Mouse (Mus musculus): ENCODE data around the gene Noxo1.
"Not testable (repeated sequence)": the region's sequence is repeated elsewhere in the genome, so short reads cannot be mapped to it uniquely, and the experiment has no call there.

The Noxo1 gene

DNA sequence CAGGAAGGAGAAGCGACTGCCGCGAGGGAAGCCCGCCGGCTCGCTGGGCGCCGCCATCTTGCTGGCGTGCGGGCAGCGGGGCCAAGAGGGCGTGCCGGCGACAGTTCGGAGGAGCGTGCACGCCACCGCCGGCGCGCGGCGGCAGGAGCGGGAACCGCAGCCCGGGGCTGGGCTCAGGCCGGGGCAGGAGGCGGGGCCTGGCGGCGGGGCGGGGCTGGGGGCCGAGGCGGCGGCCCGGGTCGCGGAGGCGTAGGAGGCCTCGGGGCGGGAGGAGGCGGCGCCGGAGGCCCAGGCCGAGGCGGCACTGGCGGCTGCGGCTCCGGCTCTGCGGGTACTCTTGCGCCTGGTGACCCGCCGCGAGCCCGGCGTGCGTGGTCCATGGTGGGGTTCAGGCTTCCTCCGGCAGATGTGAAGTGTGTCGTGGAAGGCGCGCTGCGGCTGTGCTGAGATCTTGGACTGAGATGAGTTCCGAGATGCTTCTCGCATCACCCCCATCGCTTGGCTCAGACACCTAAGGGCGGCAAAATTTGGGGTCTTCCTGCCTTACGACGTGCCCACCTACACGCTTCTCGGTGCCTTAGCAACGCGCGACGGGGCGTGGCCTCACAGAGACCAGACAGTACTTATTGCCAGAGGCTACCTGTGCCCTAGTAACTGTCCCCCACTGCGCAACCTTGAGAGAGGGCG is at the start of gene Noxo1, which contains the start of gene Gfer:
Gene Noxo1 (plus strand): TSS at position 224 of the 687 bp plus-strand sequence.
Gene Gfer (minus strand): TSS at position 146 of the 687 bp plus-strand sequence.
- DNase-seq (ENCODE audit: low read depth, low spot score), result peak; percentile 83

DNA sequence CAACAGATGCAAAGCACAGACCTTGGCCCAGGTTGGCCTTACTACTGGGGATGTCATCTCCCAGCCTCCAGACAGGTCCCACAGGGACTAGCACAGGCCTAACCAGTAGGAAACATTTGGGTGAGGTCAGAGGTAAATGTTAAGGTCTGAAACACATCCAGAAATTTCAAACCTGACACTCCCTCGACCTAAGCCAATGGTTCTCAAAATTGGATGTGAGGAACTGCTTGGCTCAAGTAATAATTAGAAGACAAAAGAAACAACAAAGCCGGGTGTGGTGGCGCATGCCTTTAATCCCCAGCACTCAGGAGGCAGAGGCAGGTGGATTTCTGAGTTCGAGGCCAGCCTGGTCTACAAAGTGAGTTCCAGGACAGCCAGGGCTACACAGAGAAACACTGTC is 49.7 kb upstream of the Noxo1 start:
- no peak for DNase-seq (ENCODE audit: low read depth, low spot score)

DNA sequence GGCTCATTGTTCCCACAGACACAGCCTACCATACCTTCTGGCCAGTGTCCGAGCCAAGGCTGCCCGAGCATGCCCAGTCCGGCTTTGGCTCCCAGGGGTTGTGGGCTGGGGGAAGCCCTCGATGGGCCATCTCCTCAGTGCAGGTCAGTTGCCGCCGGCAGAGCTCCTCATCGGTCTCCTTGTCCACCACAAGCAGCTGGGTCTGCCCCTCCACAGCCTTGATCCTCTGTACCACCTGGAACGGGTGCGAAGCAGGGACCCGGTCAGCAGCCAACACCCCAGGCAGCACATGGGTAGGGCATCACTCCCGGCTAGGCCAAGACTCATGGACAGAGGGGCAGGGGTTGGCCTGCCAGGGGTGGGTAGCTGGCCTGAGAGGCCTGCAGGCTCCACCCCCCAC is 48.5 kb upstream of the Noxo1 start:
- no peak for DNase-seq (ENCODE audit: low read depth, low spot score)

DNA sequence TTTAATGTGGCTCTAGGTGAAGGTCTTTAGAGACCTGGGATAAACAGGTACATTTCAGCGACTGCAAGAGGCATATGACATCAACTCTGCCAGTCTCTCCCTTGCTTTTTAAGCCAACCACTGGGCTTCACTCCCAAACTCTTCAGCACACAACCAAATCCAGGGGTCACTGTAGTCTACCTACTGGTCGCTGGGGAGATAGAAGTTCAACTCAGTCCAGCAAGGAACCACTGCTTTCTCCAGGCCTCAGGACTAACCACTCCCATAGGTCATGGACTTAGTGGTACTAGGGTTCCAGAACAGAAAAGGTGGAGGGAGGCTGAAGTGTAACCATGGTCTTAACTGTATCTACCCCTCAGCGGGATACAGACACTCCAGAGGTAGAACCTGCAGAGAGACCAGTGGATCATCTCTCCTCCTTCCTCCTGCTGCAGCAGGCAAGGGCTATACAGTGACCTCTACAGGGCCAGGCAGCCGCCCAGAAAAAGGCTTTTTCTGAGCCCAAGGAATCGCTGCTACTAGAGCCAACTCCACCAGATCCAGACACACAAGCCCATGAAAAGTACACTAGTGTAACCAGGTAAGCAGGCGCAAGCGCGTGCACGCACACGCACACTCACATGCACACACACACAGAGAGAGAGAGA is 47.2 kb upstream of the Noxo1 start:
- no peak for DNase-seq (ENCODE audit: low read depth, low spot score)

- DNase-seq (ENCODE audit: low read depth, low spot score), result no peak
Observed at GRCm38 (mm10) chr17:24649581-24650069, 46.4 kb upstream of the Noxo1 start.

DNA sequence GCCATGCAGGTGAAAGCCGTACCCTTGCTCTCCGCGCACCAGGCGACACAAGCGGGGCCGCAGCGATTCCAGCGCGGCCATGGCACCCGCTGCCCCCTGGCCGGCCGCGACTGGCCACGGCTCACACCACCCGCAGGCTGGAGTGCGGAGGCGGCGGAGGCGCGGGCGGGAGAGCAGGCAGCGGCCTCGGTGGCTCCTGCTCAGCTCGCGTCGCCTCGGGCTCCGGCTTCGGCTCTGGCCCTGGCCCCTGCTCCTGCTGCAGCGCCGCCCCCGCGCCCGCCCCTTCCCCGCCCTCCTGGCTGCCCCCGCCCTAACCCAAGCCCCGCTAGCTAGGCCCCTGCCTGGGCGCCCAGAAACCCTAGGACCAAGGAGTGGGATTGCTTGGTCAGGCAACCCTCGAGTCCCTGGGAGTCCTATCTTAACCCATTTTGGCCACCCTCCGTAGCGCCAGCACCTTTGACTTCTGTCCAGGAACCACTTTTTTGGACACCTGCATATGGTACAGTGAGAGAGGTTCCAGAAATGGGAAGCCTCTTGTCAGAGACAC is 45.9 kb upstream of the Noxo1 start, which contains the start of gene Slc9a3r2:
Gene Slc9a3r2 (minus strand): TSS at position 258 of the 547 bp plus-strand sequence.
- DNase-seq (ENCODE audit: low read depth, low spot score), result peak; percentile 37

DNA sequence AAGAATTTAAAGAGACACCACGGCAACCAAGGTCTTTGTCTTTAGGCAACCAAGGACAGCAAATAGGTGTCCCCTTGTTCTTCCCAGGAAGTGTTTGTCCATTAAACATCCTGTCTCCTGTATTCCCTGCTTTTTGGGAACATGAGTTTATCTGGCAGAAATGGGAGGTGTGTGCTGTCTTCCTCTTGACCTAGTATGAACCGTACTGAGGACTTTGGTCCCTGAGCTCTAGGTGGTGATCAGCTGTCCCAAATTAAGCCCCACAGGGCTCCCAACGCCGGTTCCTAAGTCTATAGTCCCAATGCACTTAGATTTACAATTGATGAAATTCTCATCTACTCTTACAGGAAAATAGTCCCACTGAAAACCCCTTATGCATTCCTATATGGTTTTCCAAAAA is 45.3 kb upstream of the Noxo1 start:
- no peak for DNase-seq (ENCODE audit: low read depth, low spot score)

GRCm38 (mm10) chr17:24651835-24652234 is 44.2 kb upstream of the Noxo1 start:
- no peak for DNase-seq (ENCODE audit: low read depth, low spot score)

GRCm38 (mm10) chr17:24653967-24654710 is 41.9 kb upstream of the Noxo1 start:
- DNase-seq (ENCODE audit: low read depth, low spot score), result peak; percentile 54

GRCm38 (mm10) chr17:24654969-24655368 is 41.1 kb upstream of the Noxo1 start:
- DNase-seq (ENCODE audit: low read depth, low spot score), result no peak

- DNase-seq (ENCODE audit: low read depth, low spot score), result no peak
Observed at GRCm38 (mm10) chr17:24658017-24658758, 37.8 kb upstream of the Noxo1 start, which contains the start of gene Npw. Gene Npw, minus strand, starts transcription at chr17:24658457.

GRCm38 (mm10) chr17:24667011-24667410 is 29.0 kb upstream of the Noxo1 start:
- DNase-seq (ENCODE audit: low read depth, low spot score), result not testable (repeated sequence)

DNA sequence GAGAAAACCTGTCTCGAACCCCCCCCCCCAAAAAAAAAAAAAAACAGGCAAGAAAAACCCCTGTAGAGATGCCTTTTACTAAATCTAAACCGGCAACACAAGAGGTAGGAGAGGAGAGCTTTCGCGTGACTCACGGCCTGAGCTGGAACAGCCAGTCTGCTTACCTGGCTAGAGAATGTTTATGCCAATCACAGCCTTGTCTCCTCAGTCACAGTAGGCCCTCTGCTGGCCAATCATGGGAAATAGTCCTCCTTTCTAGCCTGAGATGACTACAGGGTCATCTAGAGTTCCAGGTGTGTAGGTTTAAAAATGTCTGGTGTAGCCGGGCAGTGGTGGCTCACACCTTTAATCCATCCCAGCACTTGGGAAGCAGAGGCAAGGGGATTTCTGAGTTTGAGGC is 28.6 kb upstream of the Noxo1 start:
- peak; percentile 67 for DNase-seq (ENCODE audit: low read depth, low spot score)

GRCm38 (mm10) chr17:24669214-24669544 is 26.9 kb upstream of the Noxo1 start:
- not testable (repeated sequence) for DNase-seq (ENCODE audit: low read depth, low spot score)

GRCm38 (mm10) chr17:24669545-24670245 is 26.3 kb upstream of the Noxo1 start, which contains the start of gene Zfp598:
Gene Zfp598, plus strand, starts transcription at chr17:24669687.
- DNase-seq (ENCODE audit: low read depth, low spot score), result peak; percentile 94

DNA sequence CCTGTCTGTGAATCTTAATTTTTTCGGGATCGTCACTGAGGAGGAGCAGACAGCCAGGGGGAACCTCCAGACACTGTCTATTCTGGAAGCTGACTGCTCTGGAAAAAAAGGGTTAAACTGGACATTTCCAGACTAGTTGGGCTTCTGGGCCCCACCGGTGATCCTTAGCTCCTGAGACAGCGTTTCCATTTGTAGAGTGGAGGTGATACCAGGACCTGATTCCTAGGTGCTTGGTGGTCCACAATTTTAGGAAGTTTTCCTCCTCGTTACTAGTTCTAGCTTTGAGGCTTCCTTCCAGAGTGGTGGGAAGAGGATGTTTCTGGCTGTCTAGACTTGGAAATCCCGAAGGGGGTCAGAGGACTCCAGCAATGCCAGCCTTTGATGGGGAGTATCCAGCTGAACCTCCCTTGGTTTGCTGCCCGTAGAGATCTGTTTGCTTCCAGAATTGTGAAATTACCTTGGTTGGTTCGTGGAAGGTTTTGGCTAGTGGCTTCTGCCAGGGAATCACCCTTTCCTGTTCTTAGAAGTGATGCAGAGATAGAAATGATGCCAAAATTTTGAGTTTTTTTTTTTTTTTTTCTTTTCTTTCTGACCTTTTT is 25.7 kb upstream of the Noxo1 start:
- no peak for DNase-seq (ENCODE audit: low read depth, low spot score)

DNA sequence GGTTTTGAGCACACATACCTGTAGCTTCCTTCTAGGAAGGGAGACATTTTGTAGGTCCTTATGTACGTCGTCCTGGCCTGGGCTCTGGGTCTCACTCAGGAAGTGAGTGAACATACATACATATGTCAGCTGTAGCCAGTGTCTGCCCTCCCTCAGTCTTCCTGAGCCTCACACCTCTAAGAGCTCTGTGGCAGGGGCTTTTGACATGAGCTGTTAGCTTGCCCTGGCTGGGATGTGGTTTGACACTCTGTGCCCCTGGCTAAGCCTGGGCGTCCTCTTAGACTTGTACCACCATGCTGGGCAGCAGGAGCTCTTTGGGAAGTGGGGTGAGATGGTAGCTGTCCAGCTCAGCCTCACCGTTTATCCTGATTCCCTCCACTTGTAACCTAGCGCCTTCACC is 24.7 kb upstream of the Noxo1 start:
- DNase-seq (ENCODE audit: low read depth, low spot score), result no peak

DNA sequence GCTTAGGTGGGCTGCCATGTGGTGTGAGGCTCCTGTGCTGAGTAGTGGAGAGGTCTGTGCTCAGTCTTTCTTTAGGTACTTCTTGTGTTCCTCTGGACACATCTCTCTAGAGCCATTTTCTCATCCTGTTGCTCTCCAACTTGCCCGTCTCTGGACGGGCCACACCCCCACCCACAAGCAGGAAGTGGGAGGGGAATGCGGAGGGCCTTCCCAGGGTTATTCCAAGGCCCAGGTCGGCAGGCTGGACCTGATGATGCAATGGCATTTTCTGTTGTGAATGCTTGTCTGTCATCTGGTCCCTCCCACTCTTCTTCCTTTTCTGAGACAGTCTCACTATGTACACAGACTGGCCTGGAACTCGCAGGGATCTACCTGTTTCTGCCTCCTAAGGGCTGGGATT is 23.9 kb upstream of the Noxo1 start:
- DNase-seq (ENCODE audit: low read depth, low spot score), result no peak

DNA sequence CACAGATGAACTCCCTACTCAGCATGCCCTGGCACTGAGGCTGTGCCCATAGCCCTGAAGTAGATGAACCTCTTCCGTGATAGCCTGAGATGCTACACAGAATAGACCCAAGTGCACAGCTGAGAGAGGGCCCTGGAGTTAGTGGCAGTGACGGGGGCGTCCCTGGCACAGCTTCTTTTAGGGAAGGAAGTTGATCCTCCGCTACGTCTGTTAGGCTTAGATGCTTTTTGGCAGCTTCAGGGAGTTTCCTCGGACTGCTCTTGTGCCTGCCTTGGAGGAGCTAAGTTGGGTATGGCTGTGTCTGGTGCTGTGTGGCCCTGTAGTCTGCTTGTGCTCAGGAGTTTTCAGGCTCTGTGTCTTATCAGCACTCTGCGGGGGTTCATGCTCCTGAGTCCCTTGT is 21.8 kb upstream of the Noxo1 start:
- DNase-seq (ENCODE audit: low read depth, low spot score), result no peak

DNA sequence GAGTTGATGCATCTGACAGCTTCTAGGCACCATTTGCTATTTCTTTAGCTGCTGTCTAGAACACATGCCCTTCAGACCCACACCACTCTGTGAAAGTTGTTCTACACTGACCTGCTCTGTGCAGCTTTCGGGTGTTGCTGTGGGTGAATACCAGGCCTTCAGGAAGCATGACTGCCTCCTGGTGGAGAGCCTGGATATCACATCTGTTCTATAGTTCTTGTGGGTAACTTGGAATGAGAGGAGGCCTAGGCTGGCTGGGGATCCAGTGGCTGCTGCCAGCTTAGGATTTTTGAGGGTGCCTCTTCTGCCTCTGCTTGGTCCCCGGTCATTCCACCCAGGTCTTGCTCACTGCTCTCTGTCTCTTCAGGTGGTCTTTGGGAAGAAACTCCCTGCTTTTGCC is 19.8 kb upstream of the Noxo1 start:
- DNase-seq (ENCODE audit: low read depth, low spot score), result peak; percentile 85
